Mouse (Mus musculus) naive thymus-derived CD4-positive, alpha-beta T cell, adult 2 months (primary cell): ENCODE results near the gene Dand5.

Source experiments
- DNase-seq: peaks from one replicate; pipeline ENCODE4 v3.0.0-alpha.2; 2011; ENCODE audit warnings: low read depth

Gene Dand5

GRCm38 (mm10) chr8:84799999-84800831, 22.4 kb downstream of the Dand5 start, which contains the start of gene Nfix:
Nfix (minus strand) TSS chr8:84800344.
- DNase-seq = peak; percentile 71

GRCm38 (mm10) chr8:84799136-84799931, 23.3 kb downstream of the Dand5 start:
- peak; percentile 42 for DNase-seq

- no peak for DNase-seq
Measured at GRCm38 (mm10) chr8:84798446-84799135, 24.0 kb downstream of the Dand5 start.

- DNase-seq = no peak
Measured at GRCm38 (mm10) chr8:84797971-84798370, 24.7 kb downstream of the Dand5 start.

- no peak for DNase-seq
Measured at GRCm38 (mm10) chr8:84797256-84797797, 25.3 kb downstream of the Dand5 start.

GRCm38 (mm10) chr8:84794486-84794885, 28.1 kb downstream of the Dand5 start:
- DNase-seq = no peak

GRCm38 (mm10) chr8:84793791-84794485, 28.7 kb downstream of the Dand5 start:
- no peak for DNase-seq

GRCm38 (mm10) chr8:84793134-84793533, 29.5 kb downstream of the Dand5 start:
- DNase-seq = no peak

- no peak for DNase-seq
Measured at GRCm38 (mm10) chr8:84792429-84792947, 30.1 kb downstream of the Dand5 start.

- no peak for DNase-seq
Measured at GRCm38 (mm10) chr8:84790537-84790936, 32.1 kb downstream of the Dand5 start.

GRCm38 (mm10) chr8:84789855-84790486, 32.7 kb downstream of the Dand5 start:
- DNase-seq = no peak

GRCm38 (mm10) chr8:84789345-84789744, 33.3 kb downstream of the Dand5 start:
- no peak for DNase-seq

- DNase-seq = no peak
Measured at GRCm38 (mm10) chr8:84788896-84789295, 33.7 kb downstream of the Dand5 start.

- no peak for DNase-seq
Measured at GRCm38 (mm10) chr8:84787523-84788302, 34.9 kb downstream of the Dand5 start.

GRCm38 (mm10) chr8:84786801-84787467, 35.7 kb downstream of the Dand5 start:
- no peak for DNase-seq

- no peak for DNase-seq
Measured at GRCm38 (mm10) chr8:84785756-84786677, 36.6 kb downstream of the Dand5 start.

- DNase-seq = no peak
Measured at GRCm38 (mm10) chr8:84785506-84785755, 37.2 kb downstream of the Dand5 start.

GRCm38 (mm10) chr8:84784681-84785505, 37.7 kb downstream of the Dand5 start:
- DNase-seq = no peak
